Mouse (Mus musculus): ENCODE data around the gene Bhlhe23.

- no peak for TF ChIP-seq POLR2A (IDR thresholded peaks at IDR 0.05; ENCODE audit: insufficient read depth, low read depth, low read length)
- no peak for TF ChIP-seq CTCF (IDR thresholded peaks at IDR 0.05; ENCODE audit: insufficient read depth, low read depth, low read length)
These were observed 18.0 kb downstream of the Bhlhe23 start for GRCm38 (mm10) chr2:180758513-180759263.

Data from olfactory bulb, adult 2 months (tissue).